Mouse (Mus musculus) brain, embryonic 14.5 days (tissue): Measurements from ENCODE around the gene AW822073.

Source experiments
- CTCF ChIP-seq: fragments of 200-500 bp; IDR thresholded peaks from 2 replicates; pipeline ENCODE4 v1.5.1; 2012; ENCODE audit warnings: inconsistent platforms, mild to moderate bottlenecking, moderate library complexity, borderline replicate concordance; ENCODE audit not compliant: insufficient read depth, insufficient read length; ENCODE audit errors: extremely low read depth
- POLR2A ChIP-seq: fragments of 200-500 bp; IDR thresholded peaks from 2 replicates; pipeline ENCODE4 v1.6.1; 2012; ENCODE audit warnings: mild to moderate bottlenecking, inconsistent platforms, borderline replicate concordance; ENCODE audit not compliant: poor library complexity, insufficient read depth, insufficient read length, severe bottlenecking; ENCODE audit errors: extremely low read depth

- TF ChIP-seq CTCF (no peak), POLR2A (no peak)
Measured at GRCm38 (mm10) chr10:58214934-58215333, 9.8 kb downstream of the AW822073 start.
